Mouse (Mus musculus) CH12.LX (cell line): ENCODE measurements around the gene Htra2. TPM values are rescaled to one million over a fixed set of nuclear protein-coding genes. Genes with fewer than 3 reads are reported as not detected.

Source experiments
- DNase-seq: peaks from one replicate; pipeline ENCODE4 v3.0.0-alpha.2; 2013; ENCODE audit errors: extremely low read depth
- H3K27ac ChIP-seq: 2 replicates; pipeline ENCODE4 v1.5.1; 2012; ENCODE audit warnings: low read depth, mild to moderate bottlenecking, control low read depth, moderate library complexity; ENCODE audit not compliant: insufficient read depth
- H3K27me3 ChIP-seq: replicated peaks from 2 replicates; pipeline ENCODE3; 2012; ENCODE audit warnings: inconsistent platforms
- H3K36me3 ChIP-seq, 2 experiments: replicated peaks in 1 of 2; 2 replicates each; pipeline versions ENCODE3 to v1.6.1; 2012; ENCODE audit warnings: inconsistent platforms in 1 of 2, low read length in 1 of 2, mild to moderate bottlenecking in 1 of 2, mixed read lengths in 1 of 2, moderate library complexity in 1 of 2; ENCODE audit not compliant: control insufficient read depth in 1 of 2, insufficient read depth in 1 of 2
- H3K4me1 ChIP-seq, 2 experiments: 2 replicates each; pipeline ENCODE4 v1.6.1; 2012; ENCODE audit warnings: inconsistent platforms in 1 of 2, moderate library complexity in 1 of 2; ENCODE audit not compliant: insufficient read depth in 2 of 2, control insufficient read depth in 1 of 2
- H3K4me2 ChIP-seq: 2 replicates; pipeline ENCODE4 v1.6.1; 2012; ENCODE audit warnings: low read depth, mild to moderate bottlenecking, control low read depth; ENCODE audit not compliant: poor library complexity, insufficient read depth, severe bottlenecking
- H3K4me3 ChIP-seq, 3 experiments: fragments of 150-350 bp in 1 of 3; sonication (generic) in 1 of 3; replicated peaks in 1 of 3; 2 replicates each; pipeline versions ENCODE3 to v1.5.1; 2011 to 2012; ENCODE audit warnings: low read depth in 2 of 3, low read length in 2 of 3, mild to moderate bottlenecking in 2 of 3, moderate library complexity in 2 of 3, control low read depth in 1 of 3, improper control_type of control experiment in 1 of 3, inconsistent platforms in 1 of 3, mixed read lengths in 1 of 3; ENCODE audit not compliant: poor library complexity in 1 of 3
- H3K79me2 ChIP-seq: replicated peaks from 2 replicates; pipeline ENCODE4 v1.6.1; 2012; ENCODE audit warnings: mild to moderate bottlenecking, moderate library complexity; ENCODE audit not compliant: control insufficient read depth, poor library complexity, insufficient read depth, severe bottlenecking; ENCODE audit errors: extremely low read depth
- H3K9ac ChIP-seq: 2 replicates; pipeline ENCODE4 v1.6.1; 2012; ENCODE audit warnings: low read depth, mild to moderate bottlenecking, control low read depth, moderate library complexity; ENCODE audit not compliant: insufficient read depth
- H3K9me3 ChIP-seq: replicated peaks from 2 replicates; pipeline ENCODE3; 2012; ENCODE audit warnings: low read length, inconsistent platforms, mixed read lengths
- BHLHE40 ChIP-seq: IDR thresholded peaks from 2 replicates; pipeline ENCODE4 v1.6.1; 2011; ENCODE audit warnings: mild to moderate bottlenecking, low read depth, low read length, improper control_type of control experiment
- ELF1 ChIP-seq: IDR thresholded peaks from 2 replicates; pipeline ENCODE4 v1.6.1; 2014; ENCODE audit warnings: low read depth, mild to moderate bottlenecking, inconsistent platforms, low read length, improper control_type of control experiment
- EP300 ChIP-seq: IDR thresholded peaks from 2 replicates; pipeline ENCODE4 v1.6.1; 2011; ENCODE audit warnings: low read length, improper control_type of control experiment
- HCFC1 ChIP-seq: IDR thresholded peaks from 2 replicates; pipeline ENCODE4 v1.6.1; 2012; ENCODE audit warnings: low read depth, mild to moderate bottlenecking, inconsistent platforms, low read length, improper control_type of control experiment
- JUND ChIP-seq: conservative IDR thresholded peaks from 2 replicates; pipeline ENCODE4 v1.6.1; 2011; ENCODE audit warnings: low read depth, low read length, improper control_type of control experiment
- MAZ ChIP-seq: IDR thresholded peaks from 2 replicates; pipeline ENCODE4 v1.6.1; 2012; ENCODE audit warnings: low read depth, mild to moderate bottlenecking, inconsistent platforms, low read length, improper control_type of control experiment, moderate library complexity
- MEF2A ChIP-seq: IDR thresholded peaks from 2 replicates; pipeline ENCODE4 v1.6.1; 2014; ENCODE audit warnings: low read depth, mild to moderate bottlenecking, inconsistent platforms, low read length, improper control_type of control experiment, borderline replicate concordance
- MXI1 ChIP-seq: IDR thresholded peaks from 2 replicates; pipeline ENCODE4 v1.6.1; 2011; ENCODE audit warnings: mild to moderate bottlenecking, low read depth, low read length, improper control_type of control experiment
- MYC ChIP-seq: IDR thresholded peaks from 2 replicates; pipeline ENCODE4 v1.6.1; 2011; ENCODE audit warnings: low read depth, mild to moderate bottlenecking, improper control_type of control experiment, low read length
- NELFE ChIP-seq: IDR thresholded peaks from 2 replicates; pipeline ENCODE4 v1.6.1; 2011; ENCODE audit warnings: low read depth, low read length, improper control_type of control experiment
- POLR2AphosphoS2 ChIP-seq: IDR thresholded peaks from 2 replicates; pipeline ENCODE4 v1.6.1; 2011; ENCODE audit warnings: low read depth, low read length, improper control_type of control experiment
- SIN3A ChIP-seq: IDR thresholded peaks from 2 replicates; pipeline ENCODE4 v1.6.1; 2012; ENCODE audit warnings: low read length, improper control_type of control experiment, inconsistent platforms
- TBP ChIP-seq: conservative IDR thresholded peaks from 2 replicates; pipeline ENCODE4 v1.6.1; 2011; ENCODE audit warnings: low read depth, low read length, improper control_type of control experiment
- TCF12 ChIP-seq: IDR thresholded peaks from 2 replicates; pipeline ENCODE4 v1.6.1; 2014; ENCODE audit warnings: low read depth, mild to moderate bottlenecking, inconsistent platforms, low read length, improper control_type of control experiment
- UBTF ChIP-seq: IDR thresholded peaks from 2 replicates; pipeline ENCODE4 v1.6.1; 2012; ENCODE audit warnings: low read depth, mild to moderate bottlenecking, inconsistent platforms, low read length, improper control_type of control experiment, moderate library complexity
- USF1 ChIP-seq: IDR thresholded peaks from 2 replicates; pipeline ENCODE4 v1.6.1; 2014; ENCODE audit warnings: low read depth, mild to moderate bottlenecking, inconsistent platforms, low read length, improper control_type of control experiment
- ZC3H11A ChIP-seq: IDR thresholded peaks from 2 replicates; pipeline ENCODE4 v1.6.1; 2012; ENCODE audit warnings: low read depth, mild to moderate bottlenecking, inconsistent platforms, low read length, improper control_type of control experiment
- ZKSCAN1 ChIP-seq: IDR thresholded peaks from 2 replicates; pipeline ENCODE4 v1.6.1; 2012; ENCODE audit warnings: low read depth, inconsistent platforms, low read length, improper control_type of control experiment, borderline replicate concordance
- ZMIZ1 ChIP-seq: IDR thresholded peaks from 2 replicates; pipeline ENCODE4 v1.6.1; 2012; ENCODE audit warnings: low read depth, mild to moderate bottlenecking, inconsistent platforms, low read length, improper control_type of control experiment
- dilution Hi-C: fragments of 300-500 bp; cut with MboI; formaldehyde crosslinking; loops from 2 replicates; pipeline ENCODE4 v1.14.3; 2020; ENCODE audit warnings: low sequenced_read_pairs; ENCODE audit not compliant: extremely low pct_unique_long_range_greater_than_20kb, extremely low pct_ligation_motif_present
- in situ Hi-C: fragments of 300-500 bp; cut with MboI; formaldehyde crosslinking; loops from 3 replicates; pipeline ENCODE4 v1.14.3; 2019; ENCODE audit warnings: low sequenced_read_pairs, low pct_ligation_motif_present, low pct_unique_long_range_greater_than_20kb, mixed read lengths
- polyA plus RNA-seq: library from polyadenylated mRNA; unstranded; fragments of >175 nt; gene quantifications from 2 replicates; pipeline ENCODE4 v1.2.1, GENCODE M21; 2012; ENCODE audit warnings: low read depth; ENCODE audit not compliant: insufficient read length
- total RNA-seq, 2 experiments: library from RNA; depleted of rRNA; stranded (reverse); fragments of 300-350 nt in 1 of 2; fragments of >200 nt in 1 of 2; gene quantifications; 2 replicates each; pipeline ENCODE4 v1.2.3; 2012 to 2014

Gene Htra2
- total and polyA plus RNA-seq, 3 experiments, result 113 to 185 (median 137) TPM

GRCm38 (mm10) chr6:83008659-83009058, 46.4 kb downstream of the Htra2 start:
- dilution Hi-C loops (no loop called here), in situ Hi-C loops (loop anchor here (5.0 kb wide), 1 partner anchor 34 kb away; no protein-coding TSS in a partner anchor)
- no peak for DNase-seq
- H3K4me1 ChIP-seq, result peaks cover 12 to 68% of the 10 kb centered on the region in 2 experiments
- no peaks in the 10 kb centered on the region for H3K36me3 ChIP-seq
- TF ChIP-seq SIN3A (no peak), UBTF (no peak), EP300 (no peak), NELFE (no peak), POLR2AphosphoS2 (no peak)
- no peaks in the 10 kb centered on the region; the same call in 1 of the 2 replicates for H3K79me2 ChIP-seq
- H3K27me3 ChIP-seq, result no peaks in the 10 kb centered on the region
- H3K9ac ChIP-seq, result no peak overlapping the region
- H3K9me3 ChIP-seq, result no peaks in the 10 kb centered on the region
- no peak overlapping the region for H3K4me2 ChIP-seq
- no peak overlapping the region for H3K27ac ChIP-seq
- no peak overlapping the region for H3K4me3 ChIP-seq

GRCm38 (mm10) chr6:83006114-83006513, 49.0 kb downstream of the Htra2 start:
- no peak overlapping the region for H3K9ac ChIP-seq
- no peak overlapping the region for H3K4me3 ChIP-seq
- no peaks in the 10 kb centered on the region for H3K27me3 ChIP-seq
- in situ Hi-C loops, result loop anchor here (5.0 kb wide), 1 partner anchor 36 kb away; no protein-coding TSS in a partner anchor
- no peaks in the 10 kb centered on the region; the same call in 1 of the 2 replicates for H3K79me2 ChIP-seq
- DNase-seq, result no peak
- H3K9me3 ChIP-seq, result no peaks in the 10 kb centered on the region
- dilution Hi-C loops, result no loop called here
- TF ChIP-seq BHLHE40 (no peak), TCF12 (no peak), USF1 (no peak), ZKSCAN1 (no peak), ZMIZ1 (no peak), TBP (no peak), HCFC1 (no peak), MYC (no peak), JUND (no peak), MEF2A (no peak), MXI1 (no peak), ZC3H11A (no peak), NELFE (no peak), ELF1 (no peak), MAZ (no peak)
- peaks cover 17 to 57% of the 10 kb centered on the region in 2 experiments for H3K4me1 ChIP-seq
- H3K36me3 ChIP-seq, result peaks cover 0 to 2% of the 10 kb centered on the region in 2 experiments
- no peak overlapping the region for H3K27ac ChIP-seq
- H3K4me2 ChIP-seq, result no peak overlapping the region
